Mouse (Mus musculus) midbrain, embryonic 15.5 days (tissue): ENCODE measurements around the gene Pip4k2c. TPM values are rescaled to one million over a fixed set of nuclear protein-coding genes. Genes with fewer than 3 reads are reported as not detected.

Experiments used
- ATAC-seq: fragments of 200-750 bp; cut with Nextera tagmentation; replicated peaks from 2 replicates; pipeline ENCODE4 v1.8.0; 2017; ENCODE audit warnings: moderate TSS enrichment
- H3K27ac ChIP-seq: fragments of 300-500 bp; sonication (generic); 2 replicates; pipeline ENCODE4 v1.5.1; 2015; ENCODE audit warnings: mild to moderate bottlenecking, inconsistent platforms
- H3K27me3 ChIP-seq: fragments of 300-500 bp; sonication (generic); replicated peaks from 2 replicates; pipeline ENCODE4 v1.6.1; 2015; ENCODE audit warnings: inconsistent platforms
- H3K36me3 ChIP-seq: fragments of 300-500 bp; sonication (generic); replicated peaks from 2 replicates; pipeline ENCODE4 v1.6.1; 2015; ENCODE audit warnings: inconsistent platforms
- H3K4me1 ChIP-seq: fragments of 300-500 bp; sonication (generic); 2 replicates; pipeline ENCODE4 v1.6.1; 2015; ENCODE audit warnings: inconsistent platforms
- H3K4me2 ChIP-seq: fragments of 300-500 bp; sonication (generic); 2 replicates; pipeline ENCODE4 v1.6.1; 2015; ENCODE audit warnings: inconsistent platforms, mild to moderate bottlenecking, moderate library complexity
- H3K4me3 ChIP-seq: fragments of 300-500 bp; sonication (generic); 2 replicates; pipeline ENCODE4 v1.5.1; 2015; ENCODE audit warnings: mild to moderate bottlenecking, inconsistent platforms
- H3K9ac ChIP-seq: fragments of 300-500 bp; sonication (generic); 2 replicates; pipeline ENCODE4 v1.6.1; 2015; ENCODE audit warnings: mild to moderate bottlenecking, inconsistent platforms
- H3K9me3 ChIP-seq: fragments of 300-500 bp; sonication (generic); 2 replicates; pipeline ENCODE4 v1.6.1; 2016; ENCODE audit warnings: inconsistent platforms
- WGBS: fragments of 180-500 bp; shearing (Covaris S2); methylation state at CpG from one replicate; pipeline ENCODE4 v1.1.7; 2015; ENCODE audit warnings: mixed read lengths; 5-methylcytosine and 5-hydroxymethylcytosine counted together
- polyA plus RNA-seq: library from polyadenylated mRNA; unstranded; fragments of >200 nt; fragmentation: Nextera tagmentation; extraction: Ambion mirVana; gene quantifications from 2 replicates; pipeline ENCODE4 v1.2.1, GENCODE M21; 2015

Gene Pip4k2c
- polyA plus RNA-seq, 1 experiment from 2014 or later, result 18.7 TPM

- Histone ChIP-seq H3K4me3 (no peak overlapping the region), H3K27me3 (no peaks in the 10 kb centered on the region), H3K36me3 (peaks cover 26% of the 10 kb centered on the region; the same call in 1 of the 2 replicates), H3K4me1 (peaks cover 6% of the 10 kb centered on the region), H3K27ac (no peak overlapping the region), H3K9ac (no peak overlapping the region), H3K9me3 (no peaks in the 10 kb centered on the region), H3K4me2 (no peak overlapping the region)
- WGBS, result 91% methylated on average over 10 of the region's 10 CpGs
- no peak for ATAC-seq
Measured at GRCm38 (mm10) chr10:127205373-127205772, 6.0 kb downstream of the Pip4k2c start.

- 92% methylated on average over 5 of the region's 5 CpGs for WGBS
- Histone ChIP-seq H3K4me3 (no peak overlapping the region), H3K9ac (no peak overlapping the region), H3K9me3 (no peaks in the 10 kb centered on the region), H3K36me3 (peaks cover 26% of the 10 kb centered on the region; the same call in 1 of the 2 replicates), H3K27ac (no peak overlapping the region), H3K4me2 (no peak overlapping the region), H3K27me3 (no peaks in the 10 kb centered on the region), H3K4me1 (no peaks in the 10 kb centered on the region)
- ATAC-seq, result no peak
Measured at GRCm38 (mm10) chr10:127204589-127204988, 6.8 kb downstream of the Pip4k2c start.

- Histone ChIP-seq H3K36me3 (peaks cover 35% of the 10 kb centered on the region; the same call in 1 of the 2 replicates), H3K4me2 (no peak overlapping the region), H3K9ac (no peak overlapping the region), H3K4me3 (no peak overlapping the region), H3K4me1 (no peaks in the 10 kb centered on the region), H3K9me3 (no peaks in the 10 kb centered on the region), H3K27ac (no peak overlapping the region), H3K27me3 (no peaks in the 10 kb centered on the region)
- 92% methylated on average over 3 of the region's 3 CpGs for WGBS
- ATAC-seq, result no peak
Measured at GRCm38 (mm10) chr10:127203106-127203505, 8.3 kb downstream of the Pip4k2c start.

- H3K36me3 ChIP-seq, result peaks cover 30% of the 10 kb centered on the region; the same call in 1 of the 2 replicates
- no peaks in the 10 kb centered on the region for H3K27me3 ChIP-seq
- whole genome bisulfite sequencing, result 85% methylated on average over 8 of the region's 8 CpGs
- no peaks in the 10 kb centered on the region for H3K9me3 ChIP-seq
- no peak overlapping the region for H3K4me3 ChIP-seq
- peaks cover 11% of the 10 kb centered on the region for H3K4me1 ChIP-seq
- no peak overlapping the region for H3K4me2 ChIP-seq
- ATAC-seq, result no peak
- H3K9ac ChIP-seq, result no peak overlapping the region
- H3K27ac ChIP-seq, result no peak overlapping the region
Measured at GRCm38 (mm10) chr10:127200279-127200678, 11.1 kb downstream of the Pip4k2c start.

- Histone ChIP-seq H3K27me3 (no peaks in the 10 kb centered on the region), H3K4me2 (no peak overlapping the region), H3K27ac (no peak overlapping the region), H3K4me1 (peaks cover 18% of the 10 kb centered on the region), H3K4me3 (no peak overlapping the region), H3K9me3 (no peaks in the 10 kb centered on the region), H3K36me3 (peaks cover 22% of the 10 kb centered on the region; the same call in 1 of the 2 replicates), H3K9ac (no peak overlapping the region)
- WGBS, result 85% methylated on average over 11 of the region's 11 CpGs
- ATAC-seq, result no peak
Measured at GRCm38 (mm10) chr10:127199474-127199873, 11.9 kb downstream of the Pip4k2c start.

- Histone ChIP-seq H3K27me3 (no peaks in the 10 kb centered on the region), H3K9ac (no peak overlapping the region), H3K4me1 (peaks cover 22% of the 10 kb centered on the region), H3K36me3 (peaks cover 21% of the 10 kb centered on the region; the same call in 1 of the 2 replicates), H3K4me2 (no peak overlapping the region), H3K9me3 (no peaks in the 10 kb centered on the region), H3K27ac (no peak overlapping the region), H3K4me3 (no peak overlapping the region)
- 74% methylated on average over 5 of the region's 5 CpGs for WGBS
- ATAC-seq, result no peak
Measured at GRCm38 (mm10) chr10:127199068-127199467, 12.3 kb downstream of the Pip4k2c start.

- WGBS, result 71% methylated on average over 2 of the region's 2 CpGs
- Histone ChIP-seq H3K36me3 (peaks cover 21% of the 10 kb centered on the region; the same call in 1 of the 2 replicates), H3K4me1 (peaks cover 22% of the 10 kb centered on the region), H3K9me3 (no peaks in the 10 kb centered on the region), H3K4me2 (no peak overlapping the region), H3K27ac (no peak overlapping the region), H3K4me3 (no peak overlapping the region), H3K27me3 (no peaks in the 10 kb centered on the region), H3K9ac (no peak overlapping the region)
- ATAC-seq, result no peak
Measured at GRCm38 (mm10) chr10:127198492-127198891, 12.9 kb downstream of the Pip4k2c start.

- 88% methylated on average over 11 of the region's 11 CpGs for WGBS
- Histone ChIP-seq H3K27me3 (no peaks in the 10 kb centered on the region), H3K4me2 (no peak overlapping the region), H3K9ac (no peak overlapping the region), H3K9me3 (no peaks in the 10 kb centered on the region), H3K4me1 (peaks cover 22% of the 10 kb centered on the region), H3K36me3 (peaks cover 23% of the 10 kb centered on the region; the same call in 1 of the 2 replicates), H3K27ac (no peak overlapping the region), H3K4me3 (no peak overlapping the region)
- no peak for ATAC-seq
Measured at GRCm38 (mm10) chr10:127197505-127198110, 13.8 kb downstream of the Pip4k2c start.

GRCm38 (mm10) chr10:127197104-127197503 lies 14.3 kb downstream of the Pip4k2c start:
- H3K4me3 ChIP-seq, result no peak overlapping the region
- H3K9me3 ChIP-seq, result no peaks in the 10 kb centered on the region
- no peak overlapping the region for H3K4me2 ChIP-seq
- no peak overlapping the region for H3K9ac ChIP-seq
- WGBS, result 90% methylated on average over 8 of the region's 8 CpGs
- H3K36me3 ChIP-seq, result peaks cover 23% of the 10 kb centered on the region
- H3K4me1 ChIP-seq, result peaks cover 22% of the 10 kb centered on the region
- no peak overlapping the region for H3K27ac ChIP-seq
- H3K27me3 ChIP-seq, result no peaks in the 10 kb centered on the region
- no peak for ATAC-seq

GRCm38 (mm10) chr10:127196392-127196791 lies 15.0 kb downstream of the Pip4k2c start:
- WGBS, result 1% methylated on average over 5 of the region's 5 CpGs
- Histone ChIP-seq H3K4me3 (peak overlapping the region; percentile 98), H3K27me3 (no peaks in the 10 kb centered on the region), H3K36me3 (peaks cover 20% of the 10 kb centered on the region), H3K4me2 (peak overlapping the region; percentile 90), H3K9ac (peak overlapping the region; percentile 99; the same call in 1 of the 2 replicates), H3K9me3 (no peaks in the 10 kb centered on the region), H3K27ac (peak overlapping the region; percentile 94), H3K4me1 (peaks cover 22% of the 10 kb centered on the region)
- ATAC-seq, result peak; percentile 55

GRCm38 (mm10) chr10:127195328-127196129 lies 15.9 kb downstream of the Pip4k2c start, which contains the start of gene Dtx3:
Dtx3 (minus strand) TSS chr10:127195728.
- H3K4me2 ChIP-seq, result peak within 1 kb of the TSS; percentile 90
- H3K9me3 ChIP-seq, result no peaks in the 10 kb centered on the region
- WGBS, result under 1% methylated on average over 36 of the region's 47 CpGs
- H3K36me3 ChIP-seq, result peaks cover 25% of the 10 kb centered on the region
- peaks cover 22% of the 10 kb centered on the region for H3K4me1 ChIP-seq
- peak within 1 kb of the TSS; percentile 99 for H3K9ac ChIP-seq
- peak within 1 kb of the TSS; percentile 94 for H3K27ac ChIP-seq
- peak within 1 kb of the TSS; percentile 98 for H3K4me3 ChIP-seq
- H3K27me3 ChIP-seq, result no peaks in the 10 kb centered on the region
- ATAC-seq, result peak; percentile 73
